Mouse (Mus musculus) colon, adult 2 months (tissue): Measurements from ENCODE around the gene Zfand2a. TPM values are rescaled to one million over a fixed set of nuclear protein-coding genes. Genes with fewer than 3 reads are reported as not detected.

Experiments used
- polyA plus RNA-seq: library from polyadenylated mRNA; depleted of rRNA; stranded (reverse); fragments of >200 nt; gene quantifications from 2 replicates; pipeline ENCODE4 v1.2.3, GENCODE M21; 2012; rRNA removed

Gene Zfand2a
- 15.0 and 21.1 TPM in 2 replicates for polyA plus RNA-seq

DNA sequence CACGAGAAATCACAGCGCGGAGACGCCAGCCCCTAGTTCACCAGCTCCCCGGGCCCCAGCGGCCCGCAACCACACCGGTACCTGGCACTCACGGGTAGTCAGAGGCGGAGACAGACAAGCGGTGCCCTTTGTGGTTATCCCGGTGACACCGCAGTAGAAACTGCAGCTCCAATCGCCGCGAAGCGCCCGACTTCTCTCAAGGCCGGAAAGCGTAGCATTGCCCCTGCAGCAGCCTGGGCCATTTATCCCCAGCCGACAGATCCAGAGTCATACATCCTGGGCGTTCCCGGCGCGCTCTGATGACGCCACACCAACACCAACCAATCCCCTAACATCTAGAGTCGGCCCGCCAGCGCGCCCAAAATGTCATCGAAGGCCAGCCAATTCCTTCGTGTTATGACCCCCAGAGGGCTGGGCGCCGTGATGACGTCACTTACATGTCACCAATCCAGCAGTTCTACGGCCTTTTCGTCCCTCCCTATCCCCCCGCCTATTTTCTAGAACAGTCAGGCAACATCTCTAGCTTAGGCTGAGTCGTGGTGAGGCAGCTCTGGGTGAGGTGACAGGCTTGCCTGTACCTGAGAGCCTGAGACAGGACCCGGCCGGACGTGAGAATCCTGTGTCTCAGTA, at the start of gene Zfand2a:
Gene Zfand2a, minus strand, starts transcription at position 365 of the 630 bp plus-strand sequence.

DNA sequence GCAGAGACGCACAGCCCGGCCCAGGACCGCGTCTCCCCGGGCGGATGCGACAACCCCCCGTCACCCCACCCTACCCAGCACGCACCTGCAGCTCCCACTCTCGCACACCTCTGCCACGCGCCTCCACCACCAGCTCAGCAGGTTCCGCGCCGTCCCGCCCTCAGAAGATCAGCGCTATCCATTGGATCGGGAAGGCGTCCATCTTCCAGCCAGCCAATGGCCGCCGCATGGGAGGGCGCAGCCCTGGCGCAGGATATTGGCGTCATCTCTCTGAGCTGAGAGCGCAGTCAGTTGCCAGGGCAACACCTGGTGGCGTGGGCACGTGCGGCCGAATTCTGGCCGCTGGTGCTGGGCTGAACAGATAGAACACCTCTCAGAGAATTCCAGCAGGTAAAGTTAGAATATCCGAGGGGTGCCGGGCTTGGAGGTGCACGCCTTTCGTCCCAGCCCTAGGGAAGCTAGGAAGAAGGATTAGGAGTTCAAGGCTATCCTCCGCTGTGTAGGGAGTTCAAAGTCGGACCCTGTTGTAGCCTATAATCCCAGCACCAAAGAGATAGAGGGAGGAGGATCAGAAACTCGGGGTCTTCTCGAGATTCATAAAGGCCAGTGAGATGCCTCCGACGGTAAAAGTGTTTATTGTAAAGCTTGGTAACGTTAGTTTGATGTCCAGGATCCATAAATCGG, 23.8 kb downstream of the Zfand2a start, which contains the start of gene 3110082I17Rik:
Gene 3110082I17Rik, minus strand, starts transcription at position 144 of the 684 bp plus-strand sequence.

DNA sequence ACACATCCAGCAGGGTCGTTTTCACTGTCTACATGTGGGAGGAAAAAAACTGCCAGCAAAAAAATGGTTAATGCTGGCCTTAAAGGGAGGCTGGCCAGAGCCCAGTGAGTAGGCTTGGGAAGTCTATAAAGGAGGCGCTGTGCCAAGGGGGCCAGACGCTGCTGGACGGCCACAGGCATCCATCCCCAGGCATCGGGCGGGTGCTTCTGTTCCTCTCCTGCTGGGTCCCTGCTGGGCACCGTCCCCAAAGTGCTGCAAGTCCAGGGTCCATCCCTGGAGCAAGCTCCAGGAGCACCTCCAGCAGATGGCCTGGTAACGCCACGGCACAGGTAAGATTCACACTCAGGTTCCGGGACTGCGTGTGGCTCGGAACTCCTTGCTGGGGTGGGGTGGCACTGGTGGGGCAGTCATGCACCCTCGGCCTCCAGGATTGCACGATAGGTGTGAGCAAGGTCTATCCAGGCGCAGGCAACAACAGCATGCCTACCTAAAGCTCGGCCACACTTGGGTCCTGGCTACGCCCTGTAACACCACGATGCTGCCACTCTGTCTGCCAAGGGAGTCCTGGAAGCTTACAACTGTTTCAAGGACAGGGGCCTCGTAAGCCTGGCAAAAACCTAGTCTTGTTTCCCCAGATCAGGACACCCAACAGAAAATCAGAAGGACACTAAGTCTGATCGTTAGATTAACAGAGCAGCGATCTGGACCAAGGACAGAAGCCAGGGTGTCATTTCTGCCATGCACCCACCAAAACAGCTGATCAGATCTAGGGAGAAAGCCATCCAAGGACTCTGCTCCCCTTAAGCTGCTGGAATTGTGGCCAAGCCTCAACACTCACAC, 61.1 kb downstream of the Zfand2a start, which contains the start of gene Gper1:
Gene Gper1, plus strand, starts transcription at position 126 of the 840 bp plus-strand sequence.

Other genes with a start within 250 kb of the Zfand2a start
- gene Get4, start 232.2 kb downstream of the Zfand2a start, polyA plus RNA-seq = 137 and 211 TPM in 2 replicates
- 48.1 and 55.7 TPM in 2 replicates for gene Adap1, start 158.9 kb downstream of the Zfand2a start, polyA plus RNA-seq
- 62.7 and 94.9 TPM in 2 replicates for gene Cox19, start 133.1 kb downstream of the Zfand2a start, polyA plus RNA-seq
- 15.3 and 18.1 TPM in 2 replicates for gene Cyp2w1, start 131.9 kb downstream of the Zfand2a start, polyA plus RNA-seq
- gene Gpr146, start 106.9 kb downstream of the Zfand2a start, polyA plus RNA-seq = 7.0 and 8.2 TPM in 2 replicates
- 1.9 and 2.3 TPM in 2 replicates for gene C130050O18Rik, start 79.3 kb downstream of the Zfand2a start, polyA plus RNA-seq
- gene Gper1, start 61.4 kb downstream of the Zfand2a start, polyA plus RNA-seq = 3.3 TPM in 2 replicates
- gene 3110082I17Rik, start 24.0 kb downstream of the Zfand2a start, polyA plus RNA-seq = 8.0 and 8.4 TPM in 2 replicates
- gene Uncx, start 58.9 kb upstream of the Zfand2a start, polyA plus RNA-seq = not detected in 2 replicates